Mouse (Mus musculus) fibroblast of lung, adult 2 months (primary cell): ENCODE data around the gene Afap1l2.

Experiments used
- DNase-seq: peaks from one replicate; pipeline ENCODE4 v3.0.0-alpha.2; 2011; ENCODE audit warnings: low read depth

The Afap1l2 gene

GRCm38 (mm10) chr19:56887879-56888278 lies 120.1 kb downstream of the Afap1l2 start:
- DNase-seq: no peak

- no peak for DNase-seq
Measured at GRCm38 (mm10) chr19:56877364-56877763, 130.7 kb downstream of the Afap1l2 start.

- DNase-seq: no peak
Measured at GRCm38 (mm10) chr19:56874601-56875315, 133.3 kb downstream of the Afap1l2 start.

GRCm38 (mm10) chr19:56873816-56874600 lies 134.0 kb downstream of the Afap1l2 start, which contains the start of gene Vwa2:
Gene Vwa2 (plus strand): TSS chr19:56874249.
- no peak for DNase-seq

- no peak for DNase-seq
Measured at GRCm38 (mm10) chr19:56867701-56868100, 140.3 kb downstream of the Afap1l2 start.
